Mouse (Mus musculus): ENCODE results near the gene Theg.

DNA sequence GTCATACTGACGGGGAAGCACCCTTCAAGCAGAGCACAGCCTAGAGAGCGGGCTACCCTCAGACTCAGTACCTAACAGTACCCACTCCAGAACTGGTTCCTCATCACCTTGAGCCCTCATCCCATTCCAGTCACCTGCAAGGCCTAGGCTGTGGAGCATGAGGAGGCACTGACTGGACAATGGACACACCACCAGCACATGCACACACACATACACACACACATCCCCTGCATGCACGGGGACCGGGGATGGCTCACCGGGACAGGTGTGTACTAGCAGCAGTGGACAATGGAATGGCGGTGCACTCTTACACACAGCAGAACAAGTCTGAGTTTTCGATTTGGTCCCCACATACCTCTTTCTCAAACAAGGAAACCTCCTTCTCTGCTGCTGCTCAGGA, 49.9 kb downstream of the Theg start:
- TF ChIP-seq EP300 (IDR thresholded peaks at IDR 0.05) (no peak), CTCF (IDR thresholded peaks at IDR 0.05) (no peak)

Data from lung, postnatal 0 days (tissue).